Mouse (Mus musculus): ENCODE measurements at regions not wholly inside any gene's neighbourhood (a gene's known extent, or its start where the extent isn't known, plus 50 kb on each side); places are given as distances from the start of the nearest gene placed in this dataset.

GRCm38 (mm10) chr7:37908618-37909130 is 114.7 kb downstream of the Uri1 start:
- no peak for DNase-seq (ENCODE audit: low read depth)
- TF ChIP-seq POLR2A (IDR thresholded peaks at IDR 0.05; ENCODE audit: borderline replicate concordance, extremely low read depth, insufficient read depth, insufficient read length, poor library complexity, severe bottlenecking) = no peak
- no peak for TF ChIP-seq CTCF (IDR thresholded peaks at IDR 0.05; ENCODE audit: borderline replicate concordance, extremely low read depth, insufficient read depth, insufficient read length)

- DNase-seq (ENCODE audit: low read depth) = peak; percentile 12
- peak; percentile 62; the same call in 1 of the 2 replicates for TF ChIP-seq CTCF (IDR thresholded peaks at IDR 0.05; ENCODE audit: borderline replicate concordance, extremely low read depth, insufficient read depth, insufficient read length)
- no peak for TF ChIP-seq POLR2A (IDR thresholded peaks at IDR 0.05; ENCODE audit: borderline replicate concordance, extremely low read depth, insufficient read depth, insufficient read length, poor library complexity, severe bottlenecking)
These were observed 120.4 kb upstream of the Zfp536 start for GRCm38 (mm10) chr7:37893885-37894284.

GRCm38 (mm10) chr7:37874382-37874781 is 100.9 kb upstream of the Zfp536 start:
- peak; percentile 68 for DNase-seq (ENCODE audit: low read depth)

GRCm38 (mm10) chr7:37870956-37871355 is 97.5 kb upstream of the Zfp536 start:
- peak; percentile 52 for DNase-seq (ENCODE audit: low read depth)
- TF ChIP-seq CTCF (IDR thresholded peaks at IDR 0.05; ENCODE audit: borderline replicate concordance, extremely low read depth, insufficient read depth, insufficient read length) = no peak
- no peak for TF ChIP-seq POLR2A (IDR thresholded peaks at IDR 0.05; ENCODE audit: borderline replicate concordance, extremely low read depth, insufficient read depth, insufficient read length, poor library complexity, severe bottlenecking)

More at GRCm38 (mm10) chr7:37874382-37874781, 100.9 kb upstream of the Zfp536 start:
- no peak for TF ChIP-seq POLR2A (IDR thresholded peaks at IDR 0.05; ENCODE audit: borderline replicate concordance, extremely low read depth, insufficient read depth, insufficient read length, poor library complexity, severe bottlenecking)
- no peak for TF ChIP-seq CTCF (IDR thresholded peaks at IDR 0.05; ENCODE audit: borderline replicate concordance, extremely low read depth, insufficient read depth, insufficient read length)

GRCm38 (mm10) chr7:37866468-37866867 is 93.0 kb upstream of the Zfp536 start:
- DNase-seq (ENCODE audit: low read depth) = no peak
- no peak for TF ChIP-seq POLR2A (IDR thresholded peaks at IDR 0.05; ENCODE audit: borderline replicate concordance, extremely low read depth, insufficient read depth, insufficient read length, poor library complexity, severe bottlenecking)
- no peak for TF ChIP-seq CTCF (IDR thresholded peaks at IDR 0.05; ENCODE audit: borderline replicate concordance, extremely low read depth, insufficient read depth, insufficient read length)

- TF ChIP-seq CTCF (IDR thresholded peaks at IDR 0.05; ENCODE audit: borderline replicate concordance, extremely low read depth, insufficient read depth, insufficient read length) = no peak
- no peak for TF ChIP-seq POLR2A (IDR thresholded peaks at IDR 0.05; ENCODE audit: borderline replicate concordance, extremely low read depth, insufficient read depth, insufficient read length, poor library complexity, severe bottlenecking)
- DNase-seq (ENCODE audit: low read depth) = no peak
These were observed 78.0 kb upstream of the Zfp536 start for GRCm38 (mm10) chr7:37851471-37851870.

GRCm38 (mm10) chr7:37845201-37845600 is 71.8 kb upstream of the Zfp536 start:
- no peak for TF ChIP-seq POLR2A (IDR thresholded peaks at IDR 0.05; ENCODE audit: borderline replicate concordance, extremely low read depth, insufficient read depth, insufficient read length, poor library complexity, severe bottlenecking)
- no peak for TF ChIP-seq CTCF (IDR thresholded peaks at IDR 0.05; ENCODE audit: borderline replicate concordance, extremely low read depth, insufficient read depth, insufficient read length)

GRCm38 (mm10) chr7:37842000-37842513 is 68.6 kb upstream of the Zfp536 start:
- no peak for TF ChIP-seq POLR2A (IDR thresholded peaks at IDR 0.05; ENCODE audit: borderline replicate concordance, extremely low read depth, insufficient read depth, insufficient read length, poor library complexity, severe bottlenecking)
- no peak for TF ChIP-seq CTCF (IDR thresholded peaks at IDR 0.05; ENCODE audit: borderline replicate concordance, extremely low read depth, insufficient read depth, insufficient read length)
- DNase-seq (ENCODE audit: low read depth) = peak; percentile 91

More at GRCm38 (mm10) chr7:37845201-37845600, 71.8 kb upstream of the Zfp536 start:
- no peak for DNase-seq (ENCODE audit: low read depth)

GRCm38 (mm10) chr7:37841549-37841948 is 68.1 kb upstream of the Zfp536 start:
- DNase-seq (ENCODE audit: low read depth) = no peak

GRCm38 (mm10) chr7:37837883-37838282 is 64.4 kb upstream of the Zfp536 start:
- DNase-seq (ENCODE audit: low read depth) = no peak

More at GRCm38 (mm10) chr7:37841549-37841948, 68.1 kb upstream of the Zfp536 start:
- no peak for TF ChIP-seq POLR2A (IDR thresholded peaks at IDR 0.05; ENCODE audit: borderline replicate concordance, extremely low read depth, insufficient read depth, insufficient read length, poor library complexity, severe bottlenecking)
- TF ChIP-seq CTCF (IDR thresholded peaks at IDR 0.05; ENCODE audit: borderline replicate concordance, extremely low read depth, insufficient read depth, insufficient read length) = no peak

GRCm38 (mm10) chr7:37837372-37837771 is 63.9 kb upstream of the Zfp536 start:
- DNase-seq (ENCODE audit: low read depth) = no peak
- TF ChIP-seq POLR2A (IDR thresholded peaks at IDR 0.05; ENCODE audit: borderline replicate concordance, extremely low read depth, insufficient read depth, insufficient read length, poor library complexity, severe bottlenecking) = no peak
- TF ChIP-seq CTCF (IDR thresholded peaks at IDR 0.05; ENCODE audit: borderline replicate concordance, extremely low read depth, insufficient read depth, insufficient read length) = no peak

More at GRCm38 (mm10) chr7:37837883-37838282, 64.4 kb upstream of the Zfp536 start:
- no peak for TF ChIP-seq POLR2A (IDR thresholded peaks at IDR 0.05; ENCODE audit: borderline replicate concordance, extremely low read depth, insufficient read depth, insufficient read length, poor library complexity, severe bottlenecking)
- TF ChIP-seq CTCF (IDR thresholded peaks at IDR 0.05; ENCODE audit: borderline replicate concordance, extremely low read depth, insufficient read depth, insufficient read length) = no peak

- peak; percentile 52 for DNase-seq (ENCODE audit: low read depth)
- no peak for TF ChIP-seq CTCF (IDR thresholded peaks at IDR 0.05; ENCODE audit: borderline replicate concordance, extremely low read depth, insufficient read depth, insufficient read length)
- TF ChIP-seq POLR2A (IDR thresholded peaks at IDR 0.05; ENCODE audit: borderline replicate concordance, extremely low read depth, insufficient read depth, insufficient read length, poor library complexity, severe bottlenecking) = no peak
These were observed 60.0 kb upstream of the Zfp536 start for GRCm38 (mm10) chr7:37833420-37833819.
